Mouse (Mus musculus): Measurements from ENCODE around the gene Cyp27b1.

- TF ChIP-seq CTCF (conservative IDR thresholded peaks at IDR 0.05; ENCODE audit: low read length) = no peak
- no peak for TF ChIP-seq POU5F1 (IDR thresholded peaks at IDR 0.05; ENCODE audit: borderline replicate concordance, low read length)
- TF ChIP-seq NANOG (IDR thresholded peaks at IDR 0.05; ENCODE audit: borderline replicate concordance, low read length) = no peak
Observed at GRCm38 (mm10) chr10:127059968-127060916, 12.2 kb downstream of the Cyp27b1 start, which contains the start of gene March9.

All from E14TG2a.4 (cell line).